Mouse (Mus musculus): ENCODE data around the gene Krtap4-1.

Gene Krtap4-1

GRCm38 (mm10) chr11:99585096-99585495, 42.9 kb downstream of the Krtap4-1 start:
- peak in 1 of 2 experiments; percentile 6 for DNase-seq (ENCODE audit: low spot score in 2 of 2)

- DNase-seq (ENCODE audit: low spot score in 2 of 2): no peak
Observed at GRCm38 (mm10) chr11:99583245-99583704, 44.8 kb downstream of the Krtap4-1 start, which contains the start of gene Krtap1-4. Krtap1-4 (minus strand) TSS chr11:99583654.

GRCm38 (mm10) chr11:99581564-99581963, 46.5 kb downstream of the Krtap4-1 start:
- DNase-seq (ENCODE audit: low spot score in 2 of 2): no peak

GRCm38 (mm10) chr11:99581051-99581450, 47.0 kb downstream of the Krtap4-1 start:
- no peak for DNase-seq (ENCODE audit: low spot score in 2 of 2)

- no peak for DNase-seq (ENCODE audit: low spot score in 2 of 2)
Observed at GRCm38 (mm10) chr11:99580636-99581035, 47.4 kb downstream of the Krtap4-1 start, which contains the start of gene Krtap1-5. Krtap1-5 (minus strand) TSS chr11:99581016.
